Mouse (Mus musculus) monocyte, adult 5-6 weeks (primary cell): Measurements from ENCODE around the gene Prodh2. TPM values are rescaled to one million over a fixed set of nuclear protein-coding genes. Genes with fewer than 3 reads are reported as not detected.
"Not testable (repeated sequence)": the region's sequence is repeated elsewhere in the genome, so short reads cannot be mapped to it uniquely, and the experiment has no call there.

Experiments
- ATAC-seq: fragments of 153-309, 156-312 bp; replicated peaks from 2 replicates; pipeline ENCODE4 v1.8.0; 2017; ENCODE audit warnings: mild to moderate bottlenecking; ENCODE audit not compliant: low TSS enrichment, insufficient number of reproducible peaks, severe bottlenecking, poor library complexity, low FRiP score
- total RNA-seq: library from RNA; stranded (forward); fragments of 200-1000, 200-491, 200-594 nt; gene quantifications from 3 replicates; pipeline ENCODE4 v1.2.3, GENCODE M21; 2017

Gene Prodh2
- total RNA-seq, 1 experiment from 2014 or later, result not detected

DNA sequence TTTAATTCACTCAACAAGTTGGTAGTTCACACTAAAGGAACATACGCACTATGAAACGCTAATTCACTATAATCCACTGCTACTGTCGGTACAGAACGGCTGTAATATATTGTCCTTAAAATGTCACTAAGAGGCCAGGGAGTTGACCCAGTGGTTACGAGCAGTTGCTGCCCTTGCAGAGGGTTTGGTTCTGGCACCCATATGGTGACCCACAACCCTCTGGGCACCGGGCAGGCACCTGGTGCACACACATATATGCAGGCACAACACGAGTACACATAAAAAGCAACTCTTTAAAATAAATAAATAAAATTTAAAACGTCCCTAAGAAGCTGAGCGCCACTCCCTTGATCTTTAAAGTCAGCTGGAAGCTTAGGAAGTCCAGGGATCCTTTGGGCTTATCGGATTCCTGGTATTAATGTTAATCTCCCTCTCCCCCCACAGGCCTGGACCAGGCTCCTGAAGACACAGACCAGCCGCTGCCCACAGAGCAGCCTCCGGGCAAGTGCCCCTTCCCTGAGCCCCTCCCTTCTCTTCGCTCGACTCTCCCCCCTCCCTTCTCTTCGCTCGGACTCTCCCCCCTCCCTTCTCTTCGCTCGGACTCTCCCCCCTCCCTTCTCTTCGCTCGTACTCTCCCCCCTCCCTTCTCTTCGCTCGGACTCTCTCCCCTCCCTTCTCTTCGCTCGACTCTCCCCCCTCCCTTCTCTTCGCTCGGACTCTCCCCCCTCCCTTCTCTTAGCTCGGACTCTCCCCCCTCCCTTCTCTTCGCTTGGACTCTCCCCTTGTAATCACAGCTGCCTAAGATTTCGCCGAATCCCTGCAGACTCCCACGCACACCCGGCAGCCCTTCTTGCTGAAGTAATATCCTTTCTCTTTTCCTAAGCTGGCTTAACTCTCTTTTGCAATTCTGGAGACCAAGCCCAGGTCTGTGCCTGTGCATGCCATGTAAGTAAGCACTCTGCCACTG, 15.7 kb upstream of the Prodh2 start:
- no peak for ATAC-seq

DNA sequence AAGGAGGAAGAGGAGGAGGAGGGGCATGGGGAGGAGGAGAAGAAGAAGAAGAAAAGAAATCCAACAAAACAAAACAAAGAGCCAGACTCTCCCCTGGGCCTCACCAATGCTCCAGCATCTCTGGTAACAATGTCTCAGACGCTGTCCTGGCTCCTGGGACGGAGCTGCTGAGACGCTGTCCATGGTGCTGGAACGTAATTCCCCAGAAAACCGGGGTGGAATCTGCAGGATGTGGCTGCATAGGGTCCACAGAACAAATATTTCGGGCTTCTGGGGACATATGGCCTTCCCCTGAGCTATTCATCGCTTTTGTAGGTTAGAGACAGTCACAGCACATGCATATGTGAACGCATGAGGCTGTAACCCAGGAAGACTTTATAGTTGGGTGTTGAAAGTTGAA, 9.2 kb upstream of the Prodh2 start:
- ATAC-seq, result no peak

DNA sequence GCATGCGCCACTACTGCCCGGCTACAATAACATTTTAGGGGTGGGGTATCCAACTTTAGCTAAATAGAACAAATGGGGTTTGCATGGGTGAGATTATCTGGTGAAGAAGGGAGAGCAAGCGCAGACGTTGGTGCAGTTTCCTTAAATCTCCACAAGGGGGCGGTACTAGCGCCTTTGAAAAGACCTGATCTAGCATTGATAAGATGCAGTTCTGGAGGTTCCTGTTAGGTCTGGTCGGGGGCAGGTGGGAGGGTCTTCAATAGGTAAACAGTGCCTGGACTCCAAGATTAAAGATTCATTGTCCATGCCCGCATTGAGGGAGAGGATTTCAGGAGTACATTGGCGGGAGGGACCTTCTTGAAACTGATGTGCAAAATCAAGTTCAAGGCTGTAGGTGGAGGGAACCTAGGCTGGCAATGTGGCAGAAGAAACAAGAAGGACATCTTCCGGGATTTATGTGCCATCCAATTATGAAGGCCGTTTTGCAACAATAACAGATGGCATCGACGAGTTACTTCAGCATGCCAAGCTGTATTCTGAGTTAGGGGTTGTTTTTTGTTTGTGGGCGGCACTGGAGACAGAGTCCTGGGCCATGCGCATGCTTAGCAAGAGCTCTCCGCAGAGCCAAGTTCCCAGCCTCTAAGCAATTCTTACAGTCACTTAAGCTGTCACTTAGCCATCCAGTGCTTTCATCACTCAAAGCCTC, 3.0 kb upstream of the Prodh2 start:
- no peak for ATAC-seq

DNA sequence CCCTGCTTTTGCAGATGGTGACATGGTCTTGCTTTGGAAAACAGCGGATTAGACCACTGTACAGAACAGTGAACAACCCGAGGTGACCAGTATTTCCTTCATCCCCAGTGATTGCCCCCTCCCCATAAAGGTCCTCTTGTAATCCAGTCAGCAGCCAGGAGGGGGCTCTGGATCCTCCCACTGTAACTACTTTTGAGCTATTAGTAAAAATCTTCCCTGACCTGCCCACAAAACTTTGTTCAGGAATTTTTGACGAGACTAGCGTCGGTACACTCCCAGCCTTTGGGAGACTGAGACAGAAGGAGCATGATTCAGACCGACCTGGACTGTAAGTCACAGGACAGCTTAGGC, 2.5 kb upstream of the Prodh2 start:
- no peak for ATAC-seq

DNA sequence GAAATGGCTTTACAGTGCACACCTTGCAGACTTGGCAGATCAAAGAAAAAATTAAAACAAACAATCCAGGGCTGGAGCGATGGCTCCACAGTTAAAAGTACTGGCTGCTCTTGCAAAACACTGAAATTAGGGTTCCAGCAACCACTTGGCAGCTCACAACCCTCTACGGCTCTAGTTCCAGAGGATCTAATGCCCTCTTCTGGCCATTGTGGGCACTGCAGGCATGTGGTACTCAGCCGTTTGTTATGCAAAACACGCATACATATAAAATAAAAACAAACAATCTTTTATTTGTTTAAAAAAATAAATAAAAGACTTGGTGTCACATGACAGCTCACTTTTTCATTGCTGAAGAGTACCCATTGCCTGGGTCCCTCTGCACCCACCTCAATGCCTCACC, 657 bp upstream of the Prodh2 start:
- peak; percentile 52; the same call in 1 of the 2 replicates for ATAC-seq

DNA sequence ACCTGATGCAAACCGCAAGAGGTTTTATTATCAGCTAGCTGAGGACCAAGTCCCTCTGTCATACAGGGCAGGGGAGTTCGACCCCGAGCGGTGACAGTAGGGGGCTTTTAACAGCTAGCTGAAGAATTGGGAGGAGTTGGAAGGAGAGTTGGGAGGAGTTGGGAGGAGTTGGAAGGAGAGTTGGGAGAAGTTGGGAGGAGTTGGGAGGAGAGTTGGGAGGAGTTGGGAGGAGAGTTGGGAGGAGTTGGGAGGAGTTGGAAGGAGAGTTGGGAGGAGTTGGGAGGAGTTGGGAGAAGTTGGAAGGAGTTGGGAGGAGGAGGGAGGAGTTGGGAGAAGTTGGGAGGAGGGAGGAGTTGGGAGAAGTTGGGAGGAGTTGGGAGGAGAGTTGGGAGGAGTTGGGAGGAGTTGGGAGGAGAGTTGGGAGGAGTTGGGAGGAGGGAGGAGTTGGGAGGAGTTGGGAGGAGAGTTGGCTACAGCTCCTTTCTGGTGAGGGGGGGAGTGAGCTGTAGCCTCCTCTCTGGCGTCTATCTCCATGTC, 2.2 kb downstream of the Prodh2 start:
- not testable (repeated sequence) for ATAC-seq

DNA sequence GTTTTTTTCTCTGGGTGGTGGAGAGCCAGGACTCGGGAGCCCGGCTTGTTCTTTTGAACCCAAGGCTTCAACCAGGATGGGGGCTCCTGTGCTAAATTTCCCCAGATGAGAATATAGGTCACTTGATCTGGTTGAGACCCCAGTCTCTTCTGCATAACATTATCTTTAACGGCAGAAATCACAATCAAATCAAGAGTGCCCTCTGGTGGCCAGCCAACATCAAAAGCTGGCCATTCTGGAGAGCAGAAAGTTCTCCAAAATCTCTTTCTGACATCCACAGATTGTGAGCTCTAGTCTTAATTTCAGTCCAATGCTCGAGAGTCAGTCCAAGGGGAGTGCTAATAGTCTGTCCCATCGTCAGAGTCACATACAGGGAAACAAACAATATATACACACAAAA, 7.7 kb downstream of the Prodh2 start:
- not testable (repeated sequence) for ATAC-seq

DNA sequence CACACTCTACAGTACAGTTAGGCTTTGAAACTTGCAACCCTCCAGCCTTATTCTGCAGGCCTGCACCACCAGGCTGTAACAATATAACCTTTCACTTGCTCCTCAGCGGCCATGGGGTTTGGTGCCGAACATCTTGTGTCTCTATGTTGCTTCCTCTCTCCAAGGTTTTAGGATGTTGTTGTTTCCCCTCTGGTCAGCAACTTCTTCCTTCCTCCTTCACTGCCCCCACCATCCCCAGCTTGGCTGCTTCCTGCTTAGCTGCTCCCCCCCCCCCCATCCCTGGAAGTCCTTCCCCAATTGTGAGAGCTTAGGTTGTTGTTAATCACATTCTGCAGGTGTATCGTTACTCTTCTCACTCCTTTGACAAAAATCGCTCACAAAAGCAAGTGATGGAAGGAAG, 14.6 kb downstream of the Prodh2 start:
- no peak for ATAC-seq

DNA sequence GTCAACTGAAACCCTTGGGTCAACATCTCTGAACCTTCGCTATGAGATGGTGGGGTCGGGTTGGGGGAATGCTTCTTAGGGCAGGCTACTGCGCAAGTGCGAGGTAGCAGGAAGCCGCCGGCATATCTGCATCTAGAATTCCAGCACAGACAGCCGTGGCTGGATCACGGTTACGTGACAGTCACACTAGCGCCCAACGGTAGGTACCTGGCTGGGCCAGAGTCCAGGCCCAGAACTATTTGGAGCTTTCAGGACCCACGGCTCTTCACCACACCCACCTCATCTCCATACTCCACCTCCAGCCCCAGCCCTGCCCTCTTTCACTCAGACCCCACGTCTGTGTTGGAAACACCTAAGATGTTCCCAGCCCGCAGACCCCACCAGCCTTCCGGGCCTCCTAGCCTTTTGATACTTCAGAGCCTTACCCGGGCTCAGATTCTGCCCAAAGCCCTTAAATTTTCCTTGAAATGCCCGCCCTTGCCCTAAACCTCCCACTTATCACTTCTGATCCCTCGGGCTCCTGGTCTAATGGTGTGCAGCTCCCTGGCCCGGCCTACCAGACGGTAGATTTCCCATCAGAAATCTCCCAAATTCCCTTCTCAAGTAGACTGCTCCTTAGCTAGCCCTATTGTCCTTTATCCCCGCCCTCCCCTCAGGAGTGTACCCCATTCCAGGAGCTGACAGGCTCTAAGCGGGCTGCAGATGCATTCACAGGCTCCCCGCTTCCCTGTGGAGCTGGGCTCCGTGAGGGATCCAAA, 21.8 kb downstream of the Prodh2 start:
- ATAC-seq, result no peak

DNA sequence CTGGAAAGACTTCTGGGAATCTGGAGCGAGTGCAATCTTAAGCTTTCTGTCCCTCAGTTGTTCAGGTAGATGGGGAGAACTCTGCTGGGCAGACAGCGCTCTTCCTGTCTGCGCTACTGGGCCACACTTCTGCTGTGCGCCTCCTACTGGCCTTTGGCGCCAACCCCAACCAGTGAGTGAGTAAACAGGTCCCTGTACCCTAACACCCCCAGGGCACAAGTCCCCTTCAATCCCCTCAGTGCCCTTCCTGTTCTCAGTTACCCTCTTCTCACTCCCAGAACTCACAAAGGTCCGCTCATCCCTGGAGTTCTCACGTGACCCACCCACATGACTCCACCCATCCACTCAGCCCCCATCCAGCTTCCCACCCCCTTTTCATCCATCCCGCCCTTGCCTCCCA, 24.9 kb downstream of the Prodh2 start:
- ATAC-seq, result no peak

DNA sequence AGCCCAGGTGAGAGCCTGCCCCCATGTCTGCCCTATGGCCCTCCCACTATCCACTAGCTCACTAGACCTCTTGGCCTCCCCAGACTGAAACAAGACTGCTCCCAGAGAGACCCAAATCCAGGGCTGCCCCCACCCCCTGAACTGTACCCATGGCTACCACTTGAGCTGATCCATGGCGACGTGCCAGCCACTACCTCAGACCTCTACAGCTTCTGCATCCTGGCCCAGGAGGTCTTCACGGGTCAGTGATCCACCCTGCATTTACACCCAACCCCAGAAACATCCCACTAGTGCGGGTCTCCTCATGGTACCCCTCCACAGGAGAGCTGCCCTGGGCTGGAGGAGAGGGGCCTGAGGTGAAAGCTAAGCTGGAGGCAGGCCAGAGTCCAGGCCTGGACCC, 27.0 kb downstream of the Prodh2 start:
- no peak for ATAC-seq

DNA sequence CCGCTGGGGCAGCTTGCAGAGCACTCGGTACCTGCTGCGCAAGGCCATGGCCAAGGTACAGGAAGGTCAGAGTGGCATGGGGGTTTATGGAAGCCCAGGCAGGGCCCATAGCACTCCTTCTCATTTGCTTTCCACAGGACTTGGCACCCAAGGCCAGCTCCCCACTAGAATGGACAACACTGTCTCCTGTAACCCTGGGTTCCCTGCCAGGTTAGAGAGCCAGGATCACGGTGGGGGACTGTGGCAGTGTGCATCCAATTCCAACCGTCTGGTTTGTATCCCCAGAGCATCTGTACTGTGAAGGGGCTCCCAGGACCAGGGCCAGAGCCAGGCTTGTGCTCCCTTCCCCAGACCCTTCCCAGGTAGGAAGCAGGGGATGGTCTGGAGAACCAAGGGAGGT, 27.4 kb downstream of the Prodh2 start:
- ATAC-seq, result no peak

DNA sequence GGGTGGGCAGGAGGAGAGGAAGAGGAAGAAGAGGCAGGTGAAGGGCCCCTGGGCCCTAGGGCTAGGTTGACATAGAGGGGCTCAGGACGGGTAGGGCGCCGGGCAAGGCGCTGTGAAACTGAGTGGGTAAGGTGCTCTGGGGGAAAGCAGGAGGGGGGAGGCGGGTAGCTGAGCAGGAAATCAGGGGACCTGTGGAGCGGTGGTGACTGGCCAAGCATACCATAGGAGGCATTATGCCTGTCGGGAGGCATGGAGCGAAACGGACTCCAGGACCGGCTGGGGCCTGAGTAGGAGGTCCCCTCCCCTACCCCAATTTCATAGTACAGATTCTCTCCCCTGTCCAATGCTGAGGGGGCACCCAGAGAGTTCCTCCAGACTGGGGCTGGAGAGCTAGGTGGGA, 29.4 kb downstream of the Prodh2 start:
- no peak for ATAC-seq

DNA sequence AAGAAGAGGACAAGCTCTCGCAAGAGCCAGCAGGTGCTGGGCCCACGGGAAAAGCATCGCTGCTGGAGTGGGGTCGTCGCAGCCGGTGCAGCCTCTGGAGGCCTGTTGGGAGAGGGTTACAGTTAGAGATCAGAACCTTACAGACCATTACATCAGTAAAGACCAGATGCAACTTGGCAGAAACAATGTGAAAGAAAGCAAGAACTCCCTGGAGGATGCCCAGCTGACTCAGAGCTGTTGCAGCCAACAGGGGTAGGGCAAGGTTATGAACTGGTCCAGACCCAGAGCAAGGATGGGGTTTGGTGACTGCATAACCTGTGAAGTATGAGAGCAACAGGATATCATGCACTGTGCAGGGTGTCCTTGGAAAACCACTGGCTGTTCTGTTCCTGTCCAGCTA, 31.1 kb downstream of the Prodh2 start:
- ATAC-seq, result no peak

DNA sequence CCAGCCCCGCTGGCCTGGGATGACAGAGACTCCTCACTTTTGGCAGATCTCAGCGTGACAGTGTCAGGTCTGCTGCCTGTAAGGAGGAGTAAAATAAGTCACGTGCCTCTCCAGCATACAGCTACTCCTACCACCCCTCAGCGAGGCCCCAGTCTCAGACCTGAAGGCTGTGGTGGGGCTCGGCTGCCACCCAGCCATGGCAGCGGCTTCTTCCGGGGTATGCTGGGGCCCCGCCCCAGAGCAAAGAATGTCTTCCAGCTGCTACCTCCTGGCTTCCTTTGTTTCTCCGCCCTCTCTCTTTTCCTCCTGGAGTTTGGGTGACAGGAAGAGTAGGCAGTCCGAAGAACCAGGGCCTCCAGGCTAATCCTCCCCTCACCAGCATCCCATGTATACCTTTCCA, 32.5 kb downstream of the Prodh2 start:
- ATAC-seq, result no peak

DNA sequence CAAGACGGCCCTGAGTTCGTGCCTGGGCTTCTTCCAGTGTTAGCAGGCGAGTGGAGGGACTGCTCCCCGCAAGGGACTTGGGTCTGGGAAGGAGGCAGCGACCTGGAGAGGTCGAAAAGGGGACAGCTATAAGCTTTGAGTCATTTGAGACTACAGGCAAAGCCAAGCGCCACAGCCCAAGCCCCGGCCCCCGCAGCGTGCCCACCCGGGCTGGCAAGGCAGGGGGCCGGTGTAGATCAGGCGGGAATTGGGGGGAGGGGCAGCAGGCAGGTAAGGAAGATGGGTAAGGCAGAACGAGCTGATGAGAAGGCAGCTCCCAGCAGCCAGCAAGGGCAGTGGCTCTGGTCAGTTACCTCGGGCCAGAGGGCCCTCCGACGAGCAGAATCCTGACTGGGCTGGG, 33.0 kb downstream of the Prodh2 start:
- no peak for ATAC-seq

DNA sequence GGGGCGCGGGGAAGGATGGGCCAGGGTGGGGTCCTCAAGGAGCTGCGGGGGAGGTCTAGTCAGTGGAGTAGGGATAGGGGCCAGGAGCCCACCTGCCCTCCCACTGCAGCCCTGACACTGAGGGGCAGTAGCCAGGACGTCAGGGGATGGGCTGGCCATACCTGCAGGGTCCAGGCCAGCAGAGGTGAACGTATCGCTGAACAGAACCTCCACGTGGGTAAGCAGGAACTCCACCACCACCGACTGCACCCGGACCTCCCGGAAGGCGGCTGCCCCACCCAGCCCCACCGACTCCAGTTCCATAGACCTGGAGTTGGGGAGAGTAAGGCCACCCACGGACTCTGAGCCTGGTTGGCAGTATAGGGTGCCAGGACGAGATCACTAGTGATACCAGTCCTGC, 33.6 kb downstream of the Prodh2 start:
- ATAC-seq, result no peak

DNA sequence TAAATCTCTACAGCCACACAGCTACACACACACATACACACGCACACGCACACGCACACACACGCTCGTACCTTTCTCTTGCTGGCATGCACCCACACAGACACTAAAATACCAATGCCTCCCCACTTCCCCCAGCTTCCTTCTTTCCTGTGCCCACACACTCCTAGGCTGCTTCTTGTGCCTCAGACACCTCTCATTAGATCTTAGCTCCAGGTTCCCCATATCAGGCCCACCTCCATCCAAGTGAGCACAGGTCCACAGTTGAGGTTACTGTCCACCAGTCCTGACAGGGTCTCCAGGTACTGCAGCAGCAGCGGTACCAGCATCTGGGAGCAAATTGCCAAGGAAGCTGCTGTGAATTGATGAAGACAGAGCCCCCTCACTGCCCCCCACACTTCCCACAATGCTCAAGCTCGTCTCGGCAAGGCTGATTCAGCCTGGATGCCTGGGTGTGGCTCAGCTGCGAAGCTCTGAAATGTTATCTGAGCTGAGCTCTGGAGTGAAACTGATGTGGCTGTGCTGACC, 37.9 kb downstream of the Prodh2 start:
- no peak for ATAC-seq

DNA sequence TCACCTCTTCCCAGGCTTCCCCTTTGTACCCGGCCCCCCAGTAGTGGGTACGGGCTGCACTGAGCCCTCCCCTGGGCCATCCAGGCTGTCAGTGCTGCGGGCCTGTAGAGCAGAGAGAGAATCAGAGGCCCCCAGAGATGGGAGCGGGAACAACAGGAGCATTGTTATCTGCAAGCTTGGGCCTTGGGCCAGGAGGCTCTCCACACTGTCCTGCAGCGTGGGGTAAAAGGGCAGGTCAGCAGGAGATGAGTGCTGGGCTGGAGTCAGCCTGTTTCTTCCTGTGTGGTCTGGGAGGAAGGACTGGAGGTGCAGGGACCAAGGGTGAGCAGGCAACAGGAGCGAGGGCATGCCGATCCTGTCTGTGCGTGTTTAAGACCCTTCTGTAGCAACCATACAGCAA, 39.5 kb downstream of the Prodh2 start:
- no peak for ATAC-seq
